Mouse (Mus musculus): Measurements from ENCODE around the gene Fndc1.

Fndc1 gene

DNA sequence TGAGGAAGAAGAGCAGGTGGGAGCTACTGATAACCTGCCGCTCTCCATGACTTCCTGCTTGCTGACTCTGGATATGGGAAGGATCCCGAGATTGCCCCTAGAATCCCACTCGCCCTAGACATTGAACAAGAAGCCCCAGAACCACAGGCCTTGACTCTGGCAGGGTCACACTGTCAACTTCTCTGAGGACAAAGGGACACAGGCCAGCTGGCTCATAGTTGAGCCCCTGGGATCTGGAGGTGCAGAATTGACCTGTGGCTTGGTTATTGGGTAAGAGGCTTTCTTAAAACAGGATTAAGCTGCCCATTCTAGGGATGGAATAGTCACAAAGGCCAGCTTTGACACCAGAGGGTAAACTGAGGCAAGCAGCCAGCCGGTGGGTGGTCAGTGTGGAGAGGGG lies 136.8 kb downstream of the Fndc1 start:
- no peak for DNase-seq (ENCODE audit: low spot score in 2 of 2)
